Mouse (Mus musculus): ENCODE data around the gene Ddx18. TPM values are rescaled to one million over a fixed set of nuclear protein-coding genes. Genes with fewer than 3 reads are reported as not detected.

The Ddx18 gene
- polyA plus RNA-seq (2015; fragmentation: Nextera tagmentation; extraction: Ambion mirVana), result 67.9 and 68.7 TPM in 2 replicates

DNA sequence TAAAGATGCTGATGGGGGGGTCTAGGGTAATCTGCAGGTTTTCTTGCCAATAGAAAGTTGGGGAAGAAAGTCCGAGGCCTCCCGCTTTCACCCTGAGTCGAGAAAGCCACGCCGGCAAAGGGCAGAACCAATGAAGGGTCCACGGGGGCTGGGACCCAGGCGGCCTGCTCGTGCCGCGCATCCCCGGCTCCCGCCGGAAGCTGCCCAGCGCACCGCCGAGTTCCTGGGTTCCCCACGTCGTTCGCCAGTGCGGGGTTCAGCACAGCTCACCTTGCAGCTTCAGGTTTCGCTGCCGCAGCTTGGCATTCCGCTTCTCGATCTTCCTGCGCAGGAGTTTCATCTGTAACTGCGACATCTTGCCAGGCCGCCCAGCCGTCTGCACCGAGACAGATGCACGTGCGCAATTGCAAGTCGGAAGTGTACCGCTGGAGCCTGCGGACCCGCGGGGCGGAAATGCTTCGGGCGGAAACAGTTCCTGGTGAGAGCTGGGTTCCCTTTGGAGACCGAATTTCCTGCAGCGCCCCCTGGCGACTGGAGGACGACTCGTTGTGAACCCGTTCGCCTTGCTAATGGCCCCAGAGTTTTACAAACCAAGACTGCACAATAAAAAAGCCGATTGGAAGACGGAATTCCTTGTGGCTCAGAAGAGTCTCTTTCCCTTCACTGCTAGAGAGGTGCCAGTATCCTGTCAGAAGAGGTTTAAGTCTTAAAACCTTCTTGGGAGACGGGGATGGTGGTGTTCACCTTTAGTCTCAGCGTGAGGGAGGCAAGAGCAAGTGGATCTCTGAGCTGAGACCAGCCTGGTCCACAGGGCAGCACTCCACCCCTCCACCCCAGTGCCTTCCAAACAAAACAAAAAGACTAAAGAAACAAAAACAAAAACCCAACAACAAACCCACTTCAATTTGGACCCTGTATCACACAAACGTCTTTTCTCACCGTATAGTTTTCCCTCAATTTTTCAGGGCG, at the start of gene Ddx18:
Gene Ddx18 (minus strand): TSS at position 469 of the 969 bp plus-strand sequence.
- peak within 1 kb of the TSS; percentile 62; the same call in 1 of the 2 replicates for H3K27ac ChIP-seq

DNA sequence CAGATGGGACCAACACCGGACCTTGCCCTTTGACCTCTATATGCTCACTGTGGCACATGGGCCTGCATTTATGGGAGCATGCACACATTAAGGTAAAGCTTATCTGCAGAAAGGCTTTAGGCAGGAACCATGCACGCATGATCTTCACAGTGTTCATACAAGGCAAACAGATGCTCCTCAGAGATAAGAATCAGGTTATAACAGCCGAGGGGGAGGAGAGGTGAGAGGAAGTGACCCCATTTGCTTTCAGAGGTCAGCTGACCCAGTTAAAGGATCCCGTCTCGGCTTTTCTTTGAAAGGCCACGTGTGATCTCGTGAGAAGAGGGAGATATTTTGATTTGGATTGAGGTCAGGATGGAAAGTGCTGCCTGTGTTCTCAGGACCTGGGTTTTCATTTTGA, 40.2 kb upstream of the Ddx18 start:
- H3K27ac ChIP-seq, result no peak overlapping the region
- no peak overlapping the region for H3K4me3 ChIP-seq (replicated peaks; ENCODE audit: low read depth, low read length)

More for the DNA sequence above, at the start of gene Ddx18:
- H3K36me3 ChIP-seq (ENCODE audit: insufficient read depth, low read length), result peaks cover 19% of the 10 kb centered on the region
- DNase-seq (ENCODE audit: low spot score) (peak; percentile 92), ATAC-seq (replicated peaks; ENCODE audit: low FRiP score, low read depth) (peak; percentile 96)
- H3K4me3 ChIP-seq (replicated peaks; ENCODE audit: low read depth, low read length), result peak within 1 kb of the TSS; percentile 79
- H3K4me2 ChIP-seq (ENCODE audit: low read length), result peak within 1 kb of the TSS; percentile 58
- no peaks in the 10 kb centered on the region for H3K27me3 ChIP-seq (ENCODE audit: insufficient read depth, low read length)
- 7% methylated on average over 53 of the region's 53 CpGs for WGBS
- no peaks in the 10 kb centered on the region for H3K4me1 ChIP-seq (replicated peaks; ENCODE audit: insufficient read depth, low read length)
- peak; percentile 86 for TF ChIP-seq CTCF (IDR thresholded peaks at IDR 0.05; ENCODE audit: low read depth)
- H3K9me3 ChIP-seq (replicated peaks; ENCODE audit: low read length), result no peaks in the 10 kb centered on the region
- peak within 1 kb of the TSS; percentile 60 for H3K9ac ChIP-seq (ENCODE audit: low read depth, low read length)

DNA sequence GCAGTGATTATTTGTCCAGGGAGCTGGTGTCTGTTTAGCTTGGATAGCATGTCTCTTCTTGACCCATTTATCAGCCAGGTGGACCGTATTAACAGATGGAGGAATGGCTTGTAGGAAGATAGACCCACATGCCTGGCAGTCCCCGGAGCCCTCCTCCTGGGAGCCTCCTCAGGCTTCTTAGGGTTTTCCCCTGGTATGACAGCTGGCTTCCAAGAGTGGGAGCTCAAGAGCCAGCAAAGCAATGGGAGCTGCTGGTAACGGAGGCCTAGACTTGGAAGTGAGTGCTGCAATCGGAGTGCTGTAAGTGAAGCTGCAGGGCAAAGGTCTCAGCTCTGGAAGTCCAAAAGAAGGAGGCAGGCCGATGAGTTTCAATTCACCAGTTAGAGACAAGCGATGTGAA, 37.3 kb upstream of the Ddx18 start:
- Histone ChIP-seq H3K4me3 (replicated peaks; ENCODE audit: low read depth, low read length) (no peak overlapping the region), H3K27me3 (ENCODE audit: insufficient read depth, low read length) (no peaks in the 10 kb centered on the region), H3K4me1 (replicated peaks; ENCODE audit: insufficient read depth, low read length) (no peaks in the 10 kb centered on the region), H3K9me3 (replicated peaks; ENCODE audit: low read length) (no peaks in the 10 kb centered on the region), H3K36me3 (ENCODE audit: insufficient read depth, low read length) (no peaks in the 10 kb centered on the region), H3K27ac (no peak overlapping the region), H3K9ac (ENCODE audit: low read depth, low read length) (no peak overlapping the region), H3K4me2 (ENCODE audit: low read length) (no peak overlapping the region)
- WGBS, result 28% methylated on average over 6 of the region's 6 CpGs
- peak; percentile 76 for DNase-seq (ENCODE audit: low spot score)
- no peak; the same call in 1 of the 2 replicates for ATAC-seq (replicated peaks; ENCODE audit: low FRiP score, low read depth)
- peak; percentile 56 for TF ChIP-seq CTCF (IDR thresholded peaks at IDR 0.05; ENCODE audit: low read depth)

More for the DNA sequence above, 40.2 kb upstream of the Ddx18 start:
- Histone ChIP-seq H3K36me3 (ENCODE audit: insufficient read depth, low read length) (no peaks in the 10 kb centered on the region), H3K9ac (ENCODE audit: low read depth, low read length) (no peak overlapping the region), H3K4me1 (replicated peaks; ENCODE audit: insufficient read depth, low read length) (no peaks in the 10 kb centered on the region), H3K4me2 (ENCODE audit: low read length) (no peak overlapping the region), H3K9me3 (replicated peaks; ENCODE audit: low read length) (no peaks in the 10 kb centered on the region), H3K27me3 (ENCODE audit: insufficient read depth, low read length) (no peaks in the 10 kb centered on the region)
- ATAC-seq (replicated peaks; ENCODE audit: low FRiP score, low read depth) (no peak; the same call in 1 of the 2 replicates), DNase-seq (ENCODE audit: low spot score) (no peak)
- no peak for TF ChIP-seq CTCF (IDR thresholded peaks at IDR 0.05; ENCODE audit: low read depth)
- WGBS, result 20% methylated on average over 7 of the region's 7 CpGs

DNA sequence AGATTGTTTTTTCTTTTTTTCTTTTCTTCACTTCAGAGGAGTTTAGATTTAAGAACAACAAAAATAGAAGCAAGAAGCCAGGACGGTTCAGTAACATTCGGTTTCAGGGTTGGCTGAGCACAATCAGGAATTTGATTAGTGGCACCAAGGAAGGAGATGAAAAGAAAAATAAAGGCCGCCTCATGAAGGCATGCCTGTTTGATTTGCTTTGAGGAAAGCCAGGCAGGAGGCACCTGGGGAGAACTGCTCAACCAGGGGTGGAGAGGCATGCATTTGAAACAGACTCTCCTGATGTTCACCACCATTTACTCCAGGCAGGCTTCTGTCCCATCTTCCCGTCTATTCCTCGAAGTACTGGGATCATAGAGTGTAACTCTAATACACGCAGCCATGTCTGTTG, 34.1 kb upstream of the Ddx18 start:
- 46% methylated on average over 6 of the region's 6 CpGs for WGBS
- peak; percentile 49 for ATAC-seq (replicated peaks; ENCODE audit: low FRiP score, low read depth)
- H3K36me3 ChIP-seq (ENCODE audit: insufficient read depth, low read length), result no peaks in the 10 kb centered on the region
- H3K4me1 ChIP-seq (replicated peaks; ENCODE audit: insufficient read depth, low read length), result no peaks in the 10 kb centered on the region
- no peak overlapping the region for H3K4me3 ChIP-seq (replicated peaks; ENCODE audit: low read depth, low read length)
- no peak for TF ChIP-seq CTCF (IDR thresholded peaks at IDR 0.05; ENCODE audit: low read depth)
- H3K9me3 ChIP-seq (replicated peaks; ENCODE audit: low read length), result no peaks in the 10 kb centered on the region
- DNase-seq (ENCODE audit: low spot score), result peak; percentile 19
- H3K27me3 ChIP-seq (ENCODE audit: insufficient read depth, low read length), result no peaks in the 10 kb centered on the region
- no peak overlapping the region for H3K9ac ChIP-seq (ENCODE audit: low read depth, low read length)
- no peak overlapping the region for H3K27ac ChIP-seq
- H3K4me2 ChIP-seq (ENCODE audit: low read length), result no peak overlapping the region

DNA sequence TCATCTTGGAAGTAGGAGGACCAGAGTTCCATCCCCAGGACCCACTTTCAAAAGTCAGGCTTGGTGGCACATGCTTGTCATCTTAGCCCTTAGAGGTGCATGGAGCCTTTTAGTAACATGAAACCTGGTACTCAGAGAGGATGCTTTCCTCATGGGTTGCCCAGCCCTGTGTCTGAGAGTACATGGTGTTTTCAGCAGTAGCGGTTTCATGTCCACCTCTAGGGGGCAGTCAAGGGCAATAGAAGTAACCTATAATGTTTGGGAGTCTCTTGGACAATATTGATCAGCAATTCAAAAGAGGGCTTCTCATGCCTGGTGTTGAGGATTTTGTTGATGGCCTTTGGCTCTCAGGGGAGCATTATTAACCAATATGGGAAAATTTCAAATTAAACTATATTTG, 33.3 kb upstream of the Ddx18 start:
- no peak overlapping the region for H3K4me2 ChIP-seq (ENCODE audit: low read length)
- peak; percentile 64 for TF ChIP-seq CTCF (IDR thresholded peaks at IDR 0.05; ENCODE audit: low read depth)
- H3K9me3 ChIP-seq (replicated peaks; ENCODE audit: low read length), result no peaks in the 10 kb centered on the region
- no peak overlapping the region for H3K9ac ChIP-seq (ENCODE audit: low read depth, low read length)
- WGBS, result 33% methylated on average over 1 of the region's 1 CpGs
- no peaks in the 10 kb centered on the region for H3K4me1 ChIP-seq (replicated peaks; ENCODE audit: insufficient read depth, low read length)
- H3K36me3 ChIP-seq (ENCODE audit: insufficient read depth, low read length), result no peaks in the 10 kb centered on the region
- DNase-seq (ENCODE audit: low spot score) (peak; percentile 53), ATAC-seq (replicated peaks; ENCODE audit: low FRiP score, low read depth) (no peak)
- H3K27me3 ChIP-seq (ENCODE audit: insufficient read depth, low read length), result no peaks in the 10 kb centered on the region
- no peak overlapping the region for H3K27ac ChIP-seq
- no peak overlapping the region for H3K4me3 ChIP-seq (replicated peaks; ENCODE audit: low read depth, low read length)

DNA sequence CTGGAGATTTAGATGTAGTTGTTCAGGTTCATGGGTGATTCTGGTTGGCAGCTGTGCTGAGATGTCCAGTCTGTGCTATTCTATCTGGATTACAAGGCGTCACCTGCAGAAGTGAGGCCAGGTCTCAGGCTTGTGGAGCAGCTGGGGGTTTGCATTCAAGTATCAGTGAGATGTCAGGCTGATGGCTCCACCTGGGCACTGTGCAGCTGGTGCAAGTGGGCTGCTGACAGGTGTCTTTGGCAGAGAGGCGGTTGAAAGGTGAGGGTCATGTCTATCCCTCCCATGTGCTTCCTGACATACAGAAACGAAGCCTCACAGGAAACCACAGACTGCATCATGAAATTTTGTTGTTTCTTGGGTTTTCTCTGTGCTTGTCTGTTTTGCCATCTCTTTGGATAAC, 30.6 kb upstream of the Ddx18 start:
- no peak for DNase-seq (ENCODE audit: low spot score)
- no peak overlapping the region for H3K4me3 ChIP-seq (replicated peaks; ENCODE audit: low read depth, low read length)
- H3K9me3 ChIP-seq (replicated peaks; ENCODE audit: low read length), result no peaks in the 10 kb centered on the region
- no peaks in the 10 kb centered on the region for H3K36me3 ChIP-seq (ENCODE audit: insufficient read depth, low read length)
- H3K27ac ChIP-seq, result no peak overlapping the region
- no peak for TF ChIP-seq CTCF (IDR thresholded peaks at IDR 0.05; ENCODE audit: low read depth)
- no peak overlapping the region for H3K9ac ChIP-seq (ENCODE audit: low read depth, low read length)
- H3K4me1 ChIP-seq (replicated peaks; ENCODE audit: insufficient read depth, low read length), result no peaks in the 10 kb centered on the region
- WGBS, result 49% methylated on average over 3 of the region's 3 CpGs
- no peaks in the 10 kb centered on the region for H3K27me3 ChIP-seq (ENCODE audit: insufficient read depth, low read length)
- no peak overlapping the region for H3K4me2 ChIP-seq (ENCODE audit: low read length)
- no peak for ATAC-seq (replicated peaks; ENCODE audit: low FRiP score, low read depth)

Data from kidney, postnatal 0 days (tissue).